Mouse (Mus musculus): ENCODE results near the gene Cpz.
A peak's percentile ranks its signal among the peaks of the same experiment; 100 is the strongest.

Gene Cpz

GRCm38 (mm10) chr5:35530442-35530841, 4.9 kb upstream of the Cpz start:
- DNase-seq (ENCODE audit: low spot score) = peak; percentile 39

GRCm38 (mm10) chr5:35524381-35524780, 1.1 kb downstream of the Cpz start:
- no peak for DNase-seq (ENCODE audit: low spot score)

GRCm38 (mm10) chr5:35523735-35524134, 1.8 kb downstream of the Cpz start:
- peak; percentile 10 for DNase-seq (ENCODE audit: low spot score)

DNA sequence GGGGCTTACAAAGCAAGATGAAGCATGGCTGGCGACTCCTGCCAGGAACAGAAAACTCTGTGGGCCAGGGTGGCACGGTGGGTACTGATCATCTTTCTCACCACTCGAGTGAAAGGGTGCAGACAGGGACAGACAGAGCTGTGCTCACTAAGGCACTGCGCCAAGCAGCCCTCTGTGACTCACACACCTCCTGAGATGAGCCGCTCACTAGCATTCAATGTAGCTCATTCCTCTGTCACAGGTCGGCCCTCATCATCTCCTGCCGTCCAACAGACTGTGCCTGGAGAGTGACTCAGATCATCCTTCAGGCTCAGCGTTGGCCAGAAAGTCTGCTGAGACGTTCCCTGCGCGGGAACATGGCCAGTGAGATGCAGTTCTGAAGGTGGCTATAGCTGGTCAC, 8.7 kb downstream of the Cpz start:
- no peak for DNase-seq (ENCODE audit: low spot score)

GRCm38 (mm10) chr5:35510589-35510988, 14.9 kb downstream of the Cpz start:
- DNase-seq (ENCODE audit: low spot score) = peak; percentile 40

GRCm38 (mm10) chr5:35505016-35505415, 20.5 kb downstream of the Cpz start:
- DNase-seq (ENCODE audit: low spot score) = no peak

DNA sequence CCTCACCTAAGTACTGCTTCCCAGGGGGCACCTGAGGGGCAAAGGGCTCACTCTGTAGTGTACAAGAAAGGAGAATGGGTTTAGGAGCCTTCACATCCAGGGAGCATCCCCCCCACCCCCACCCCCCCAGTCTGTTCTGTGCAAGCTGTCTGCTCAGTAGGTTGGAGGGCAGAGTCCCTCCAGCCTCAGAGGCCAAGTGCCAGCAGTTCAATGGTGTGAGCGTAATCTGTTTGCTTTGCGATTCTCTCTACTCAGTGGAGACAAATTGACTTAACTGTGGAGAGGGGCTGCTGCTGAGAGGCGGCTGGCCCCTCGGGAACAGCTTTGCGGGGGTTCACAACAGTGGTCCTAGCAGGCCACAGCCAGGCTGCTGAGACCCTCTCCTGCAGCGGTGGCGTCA, 28.2 kb downstream of the Cpz start:
- no peak for DNase-seq (ENCODE audit: low spot score)

- no peak for DNase-seq (ENCODE audit: low spot score)
These were observed 29.5 kb downstream of the Cpz start for GRCm38 (mm10) chr5:35495989-35496388.

DNA sequence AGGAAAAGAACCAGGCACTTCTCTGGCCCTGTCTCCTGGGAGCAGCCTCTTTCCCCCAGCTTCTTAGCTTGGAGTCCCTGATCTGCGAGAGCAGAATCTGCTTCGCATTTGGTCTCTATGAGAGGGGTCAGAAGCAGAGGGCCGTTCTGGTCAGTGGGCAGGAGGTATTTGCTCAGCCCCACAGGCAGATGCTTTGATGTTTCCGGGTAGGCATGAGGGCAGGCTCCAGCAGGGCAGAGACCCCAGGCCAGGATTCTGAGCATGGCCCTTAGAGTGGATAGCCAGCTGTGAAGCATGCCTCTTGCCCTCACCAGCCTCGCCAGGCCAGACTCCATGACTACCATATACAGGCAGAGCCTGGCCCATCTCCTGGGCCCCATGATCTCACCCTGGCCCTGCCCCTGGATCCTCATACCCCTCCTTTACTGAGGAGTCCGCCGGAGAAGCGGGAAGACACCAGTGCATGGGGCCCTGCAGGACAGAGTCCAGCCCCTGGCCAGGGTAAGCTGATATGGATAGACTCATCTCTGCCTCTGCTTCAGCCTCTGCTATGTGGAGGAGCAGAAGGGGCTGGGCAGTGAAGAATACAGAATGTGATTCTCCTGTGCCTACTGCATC, 30.6 kb downstream of the Cpz start:
- no peak for DNase-seq (ENCODE audit: low spot score)

DNA sequence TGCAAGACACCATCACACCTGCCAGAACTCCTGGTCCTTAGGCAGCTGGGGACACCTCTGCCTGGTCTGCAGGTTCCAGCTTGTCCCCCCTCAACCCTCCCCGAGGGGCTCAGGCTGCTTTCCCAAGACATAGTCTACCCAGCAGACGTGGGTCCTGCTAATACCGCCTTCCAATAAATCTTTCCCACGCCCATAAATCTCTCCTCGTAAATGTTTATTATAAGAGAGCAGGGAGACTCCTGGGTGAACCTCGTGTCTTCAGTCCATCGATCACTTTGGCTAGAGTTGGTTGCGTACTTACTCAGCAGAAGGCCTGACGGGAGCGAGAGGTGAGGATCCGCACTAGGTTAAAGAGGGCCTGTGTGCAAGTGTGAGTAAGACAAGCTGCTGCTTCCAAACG, 31.7 kb downstream of the Cpz start:
- no peak for DNase-seq (ENCODE audit: low spot score)

- DNase-seq (ENCODE audit: low spot score) = no peak
These were observed 46.0 kb downstream of the Cpz start for GRCm38 (mm10) chr5:35479521-35479920.

- DNase-seq (ENCODE audit: low spot score) = no peak
These were observed 50.3 kb downstream of the Cpz start for GRCm38 (mm10) chr5:35475236-35475635.

- DNase-seq (ENCODE audit: low spot score) = no peak
These were observed 54.5 kb downstream of the Cpz start for GRCm38 (mm10) chr5:35470885-35471528.

- no peak for DNase-seq (ENCODE audit: low spot score)
These were observed 59.4 kb downstream of the Cpz start for GRCm38 (mm10) chr5:35465966-35466635.

DNA sequence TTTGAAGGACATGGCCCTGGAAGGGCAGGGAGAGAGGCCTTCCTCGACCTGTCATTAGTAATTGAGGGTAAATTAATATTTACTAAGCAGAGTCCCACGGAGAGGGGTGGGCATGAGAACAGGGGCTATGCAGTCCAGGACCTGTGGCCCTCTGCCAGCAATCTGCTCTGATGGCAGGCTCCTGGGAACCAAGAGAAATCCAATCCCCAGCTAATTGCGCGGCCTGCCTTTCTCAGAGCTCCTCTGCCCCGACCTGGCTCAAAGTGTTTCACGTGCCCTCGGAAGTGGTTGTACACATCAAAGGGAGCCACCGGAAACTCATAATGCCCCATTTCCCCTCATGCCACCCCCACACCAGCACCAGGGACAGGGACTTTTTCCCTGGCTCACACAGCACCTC, 63.4 kb downstream of the Cpz start:
- no peak for DNase-seq (ENCODE audit: low spot score)

DNA sequence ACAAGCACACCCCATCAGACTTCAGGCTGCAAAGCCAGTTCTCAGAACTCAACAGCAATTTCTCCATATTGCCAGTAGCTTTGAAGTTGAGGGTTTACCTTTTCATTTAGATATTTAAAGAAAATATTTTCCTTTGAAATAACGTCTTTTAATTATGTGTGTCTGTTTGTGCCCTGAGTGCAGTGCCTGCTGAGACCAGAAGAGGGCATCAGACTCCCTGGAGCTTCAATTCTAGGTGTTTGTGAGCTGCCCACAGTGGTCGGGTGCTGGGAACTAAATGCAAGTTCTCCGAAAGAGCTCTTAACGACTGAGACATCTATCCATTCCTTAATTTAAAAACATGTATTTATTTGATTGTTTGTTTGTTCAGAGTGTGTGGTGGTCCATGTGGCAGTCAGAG, 65.7 kb downstream of the Cpz start:
- no peak for DNase-seq (ENCODE audit: low spot score)

GRCm38 (mm10) chr5:35458267-35458666, 67.2 kb downstream of the Cpz start:
- no peak for DNase-seq (ENCODE audit: low spot score)

DNA sequence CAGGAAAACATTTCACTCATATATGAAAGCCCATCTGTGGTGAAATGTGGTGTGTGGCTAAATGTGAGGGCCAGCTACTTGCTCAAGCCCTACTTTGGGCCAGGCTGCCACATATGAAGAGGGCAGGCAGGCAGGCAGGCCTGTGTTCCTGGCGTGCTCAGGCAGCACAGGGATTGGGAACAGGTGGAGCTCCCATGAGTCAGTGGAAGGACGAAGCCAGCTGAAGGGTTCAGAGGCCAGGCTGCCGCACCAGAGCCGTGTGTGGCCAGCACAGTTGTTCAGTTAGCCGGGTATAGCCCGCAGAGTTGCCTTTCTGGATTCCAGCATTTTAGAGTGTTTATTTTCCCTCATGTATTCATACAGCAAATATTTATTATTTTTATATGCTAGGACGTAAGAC, 68.1 kb downstream of the Cpz start:
- DNase-seq (ENCODE audit: low spot score) = no peak

GRCm38 (mm10) chr5:35454187-35454800, 71.2 kb downstream of the Cpz start:
- no peak for DNase-seq (ENCODE audit: low spot score)

All from c-Kit-positive CD71-positive TER-119-positive erythroid progenitor cells, embryonic 14.5 days (primary cell).